Mouse (Mus musculus) cerebellum, adult 2 months (tissue): ENCODE measurements at regions not wholly inside any gene's neighbourhood (a gene's known extent, or its start where the extent isn't known, plus 50 kb on each side); places are given as distances from the start of the nearest gene placed in this dataset.

Experiments
- CTCF ChIP-seq: fragments of 200-500 bp; IDR thresholded peaks from 2 replicates; pipeline ENCODE4 v1.5.1; 2011; ENCODE audit warnings: low read depth, mild to moderate bottlenecking, control low read depth, low read length, moderate library complexity, borderline replicate concordance; ENCODE audit not compliant: insufficient read depth
- POLR2A ChIP-seq: fragments of 200-500 bp; IDR thresholded peaks from 2 replicates; pipeline ENCODE4 v1.6.1; 2011; ENCODE audit warnings: low read length, control low read depth, borderline replicate concordance; ENCODE audit not compliant: insufficient read depth

GRCm38 (mm10) chr6:112052193-112052592 is 221.4 kb upstream of the Lmcd1 start:
- TF ChIP-seq CTCF (no peak), POLR2A (no peak)
